Mouse (Mus musculus): Measurements from ENCODE around the gene Naxe.

Gene Naxe

DNA sequence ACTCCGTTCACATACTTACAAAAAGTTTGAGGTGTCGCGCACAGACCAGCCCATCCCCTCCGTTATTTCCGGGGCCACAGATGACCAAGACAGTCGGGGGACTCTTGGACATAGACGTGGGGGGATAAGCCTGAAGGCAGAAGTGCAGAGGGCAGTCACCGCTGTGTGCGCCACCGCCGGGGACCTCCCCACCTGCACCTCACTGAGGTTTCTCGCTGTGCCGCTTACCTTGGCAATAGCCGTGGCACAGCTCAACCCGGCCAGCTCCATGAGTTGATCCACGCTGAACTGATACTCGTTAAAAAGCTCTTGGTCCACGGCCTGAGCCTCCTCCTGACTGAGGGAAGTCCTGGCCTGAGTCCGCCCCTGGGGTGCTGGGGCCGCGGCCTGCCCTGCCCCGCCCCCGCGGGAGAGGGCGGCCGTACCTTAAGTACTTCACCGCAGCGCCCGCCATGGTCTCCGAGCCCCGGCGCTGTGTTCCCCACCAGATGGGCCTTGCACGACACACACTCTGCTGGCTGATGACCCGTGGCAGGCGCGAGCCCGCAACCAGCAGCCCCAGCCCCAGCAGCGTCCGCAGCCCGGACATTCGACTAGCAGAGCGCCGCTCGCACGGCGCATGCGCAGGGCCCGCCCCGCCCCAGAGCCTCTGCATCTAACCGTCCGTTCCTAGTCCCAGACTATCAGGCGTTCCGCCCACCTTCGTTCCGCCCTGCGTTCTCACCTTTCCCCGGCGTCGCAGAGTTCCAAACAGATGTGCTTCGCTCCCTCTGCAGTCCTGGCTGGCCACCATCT, at the start of gene Naxe:
Gene Naxe, minus strand, starts transcription at position 594 of the 795 bp plus-strand sequence.
- peak; percentile 94 for DNase-seq (ENCODE audit: low spot score)

DNA sequence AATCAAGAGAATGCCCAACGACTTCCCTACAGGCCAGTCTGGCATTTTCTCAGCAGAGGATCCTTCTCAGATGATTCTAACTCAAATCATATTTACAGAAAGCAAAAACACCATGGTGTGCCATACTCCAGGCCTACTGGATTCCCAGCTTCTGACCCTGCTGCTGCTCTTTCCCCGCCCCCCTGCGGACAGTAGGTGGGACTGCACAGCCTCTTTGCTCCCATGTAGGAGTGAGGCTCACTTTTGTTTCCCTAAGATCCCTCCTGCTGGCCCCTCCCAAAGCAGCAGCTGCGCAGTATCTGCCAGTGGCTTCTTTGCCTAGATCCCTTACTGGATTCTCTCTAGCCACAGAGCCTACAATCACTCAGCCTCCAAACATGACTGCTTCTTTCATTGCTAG, 47.8 kb upstream of the Naxe start:
- DNase-seq (ENCODE audit: low spot score), result no peak

- no peak for DNase-seq (ENCODE audit: low spot score)
These were observed 44.3 kb upstream of the Naxe start for GRCm38 (mm10) chr3:88102611-88103010.

DNA sequence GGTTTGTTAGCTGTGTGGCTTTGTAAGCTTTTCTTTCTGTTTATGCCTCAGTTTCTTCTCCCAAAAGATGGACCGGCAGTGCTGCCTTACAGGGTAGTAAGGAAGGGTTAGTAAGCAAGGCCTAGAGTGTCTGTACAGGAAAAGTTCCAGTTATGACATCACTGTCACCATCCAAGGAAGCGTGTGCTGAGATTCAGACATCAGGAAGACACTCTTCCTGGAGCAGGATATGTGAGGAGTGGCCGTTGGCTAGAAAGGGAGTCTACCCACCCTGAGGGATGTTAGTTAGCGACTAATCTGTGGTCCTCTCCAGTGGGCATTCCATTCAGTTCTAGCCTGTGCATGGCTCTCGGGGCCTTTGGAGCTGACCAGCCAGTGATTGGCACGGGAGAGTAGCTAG, 43.9 kb upstream of the Naxe start:
- no peak for DNase-seq (ENCODE audit: low spot score)

- DNase-seq (ENCODE audit: low spot score), result no peak
These were observed 43.4 kb upstream of the Naxe start for GRCm38 (mm10) chr3:88101736-88102135.

GRCm38 (mm10) chr3:88100251-88100650, 42.0 kb upstream of the Naxe start:
- DNase-seq (ENCODE audit: low spot score), result no peak

- DNase-seq (ENCODE audit: low spot score), result no peak
These were observed 39.4 kb upstream of the Naxe start for GRCm38 (mm10) chr3:88097666-88098065.

GRCm38 (mm10) chr3:88094126-88094525, 35.8 kb upstream of the Naxe start:
- DNase-seq (ENCODE audit: low spot score), result no peak

- no peak for DNase-seq (ENCODE audit: low spot score)
These were observed 32.3 kb upstream of the Naxe start for GRCm38 (mm10) chr3:88090616-88091015.

GRCm38 (mm10) chr3:88090106-88090505, 31.8 kb upstream of the Naxe start:
- DNase-seq (ENCODE audit: low spot score), result no peak

GRCm38 (mm10) chr3:88087688-88088087, 29.4 kb upstream of the Naxe start:
- peak; percentile 49 for DNase-seq (ENCODE audit: low spot score)

GRCm38 (mm10) chr3:88085459-88085858, 27.2 kb upstream of the Naxe start:
- DNase-seq (ENCODE audit: low spot score), result no peak

- DNase-seq (ENCODE audit: low spot score), result no peak
These were observed 25.7 kb upstream of the Naxe start for GRCm38 (mm10) chr3:88084001-88084400.

DNA sequence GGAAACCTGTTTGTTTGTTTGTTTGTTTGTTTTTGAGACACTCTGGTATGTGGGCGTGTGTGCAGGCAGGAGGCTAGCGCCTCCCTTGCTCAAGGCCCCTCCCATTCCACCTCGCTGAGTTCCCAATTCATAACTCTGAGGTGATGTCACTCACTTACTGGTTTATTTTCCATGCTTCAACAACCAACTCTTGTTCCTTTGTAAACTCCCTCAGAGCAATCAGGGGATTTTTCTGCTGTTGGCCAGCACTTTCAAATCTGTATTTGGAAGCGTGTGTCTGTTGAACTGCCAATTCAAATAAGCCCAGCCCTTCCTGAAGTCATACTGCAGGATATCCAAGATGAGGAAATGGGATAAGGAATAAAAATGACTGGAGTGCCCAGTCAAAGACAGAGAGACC, 24.4 kb upstream of the Naxe start:
- no peak for DNase-seq (ENCODE audit: low spot score)

- no peak for DNase-seq (ENCODE audit: low spot score)
These were observed 23.9 kb upstream of the Naxe start for GRCm38 (mm10) chr3:88082224-88082618.

GRCm38 (mm10) chr3:88081345-88082223, 23.3 kb upstream of the Naxe start, which contains the start of gene Iqgap3:
Gene Iqgap3, plus strand, starts transcription at chr3:88081971.
- DNase-seq (ENCODE audit: low spot score), result peak; percentile 95

DNA sequence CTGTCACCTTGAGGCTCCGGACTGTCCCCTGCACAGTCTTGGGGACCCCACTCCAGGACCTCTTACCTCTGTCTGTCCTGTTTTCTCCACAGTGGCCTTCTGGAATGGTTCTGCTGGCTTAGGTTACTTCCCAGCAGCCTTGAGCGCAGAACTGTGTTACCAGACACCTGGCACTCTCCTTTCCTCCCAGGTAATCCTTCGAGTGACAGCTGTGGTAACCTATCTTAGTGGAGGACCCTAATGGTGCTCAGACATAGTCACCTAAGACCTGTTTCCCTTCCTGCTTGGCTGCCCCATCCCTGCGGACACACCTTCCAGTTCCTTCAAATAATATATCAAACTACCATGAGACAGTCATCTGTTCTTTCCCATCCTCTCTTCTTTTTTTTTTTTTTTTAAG, 19.9 kb upstream of the Naxe start, which contains the start of gene Ttc24:
Gene Ttc24, minus strand, starts transcription at position 101 of the 400 bp plus-strand sequence.
- DNase-seq (ENCODE audit: low spot score), result no peak

GRCm38 (mm10) chr3:88077441-88077840, 19.1 kb upstream of the Naxe start:
- no peak for DNase-seq (ENCODE audit: low spot score)

DNA sequence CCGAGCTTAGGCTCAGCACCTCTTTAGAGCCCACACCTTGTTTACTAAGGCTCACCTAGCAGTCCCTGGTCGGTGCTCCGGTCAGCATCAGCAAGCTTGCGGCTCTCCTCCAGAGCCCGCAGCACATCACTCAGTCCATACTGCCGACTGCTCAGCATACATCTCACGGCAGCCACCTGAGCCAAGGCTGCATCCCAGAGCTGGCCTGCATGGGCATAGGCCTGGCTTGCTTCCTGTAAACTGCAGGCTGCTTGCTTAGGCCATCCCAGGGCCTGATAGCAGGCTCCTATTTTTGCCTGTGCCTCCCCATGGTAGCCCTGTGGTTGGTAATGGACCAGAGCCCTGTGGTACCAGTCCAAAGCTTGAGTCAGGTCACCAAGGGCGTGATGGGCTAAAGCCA, 16.5 kb upstream of the Naxe start:
- no peak for DNase-seq (ENCODE audit: low spot score)

GRCm38 (mm10) chr3:88074351-88074750, 16.1 kb upstream of the Naxe start:
- DNase-seq (ENCODE audit: low spot score), result no peak

DNA sequence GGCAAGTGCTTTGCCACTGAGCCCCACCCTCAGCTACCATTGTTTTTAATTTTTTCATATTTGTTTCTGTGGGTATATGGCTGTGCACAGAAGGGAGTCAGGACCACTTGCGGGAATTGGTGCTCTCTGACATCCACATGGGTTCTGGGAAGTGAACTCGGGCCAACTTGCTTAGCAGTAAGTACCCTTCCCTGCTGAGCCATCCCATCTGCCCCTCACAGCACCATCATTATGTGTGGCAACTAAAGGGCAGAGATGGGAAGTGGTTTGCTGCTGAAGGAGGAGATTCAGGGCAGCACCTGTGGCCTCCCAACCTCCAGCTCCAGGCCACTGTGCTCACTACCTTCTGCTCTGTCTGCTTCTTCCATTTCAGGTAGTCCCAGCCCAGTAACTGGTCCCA, 15.3 kb upstream of the Naxe start:
- DNase-seq (ENCODE audit: low spot score), result no peak

- DNase-seq (ENCODE audit: low spot score), result peak; percentile 94
These were observed 13.5 kb upstream of the Naxe start for GRCm38 (mm10) chr3:88071783-88072182.

GRCm38 (mm10) chr3:88068386-88068785, 10.1 kb upstream of the Naxe start:
- DNase-seq (ENCODE audit: low spot score), result peak; percentile 68
